ENCODE assay signal across 9 mouse cellular contexts in genomic region chr1:189989376-189989775, GRCm38 (mm10).
DNase-seq lines count a peak whose midpoint lies in the region; ATAC-seq and TF ChIP-seq lines count a peak whose summit lies in the region.
"Had no signal": no experiment of that assay in that cellular context is flagged by ENCODE, and none has a peak within 500 bp of the region (broad histone marks: within the 10 kb centered on the region; RNA-seq: fewer than 3 reads in every experiment).

No protein-coding gene starts in this region.

- ATAC-seq in hindbrain, embryonic 11.5 days (ENCODE audit: low FRiP score): no peak
- ATAC-seq in intestine, embryonic 16.5 days: no peak
- no peak for ATAC-seq in neural tube, embryonic 11.5 days (ENCODE audit: insufficient read depth, low FRiP score, low TSS enrichment)
- ATAC-seq: lung, postnatal 0 days had no signal

- WGBS in kidney, adult 2 months: 22% methylated on average over 14 of the region's 14 CpGs
- WGBS in hindbrain, embryonic 11.5 days: 40% methylated on average over 14 of the region's 14 CpGs
- 13% methylated on average over 14 of the region's 14 CpGs for WGBS in intestine, embryonic 16.5 days
- WGBS in neural tube, embryonic 11.5 days: 13% methylated on average over 14 of the region's 14 CpGs

- H3K27me3 ChIP-seq in kidney, adult 2 months (replicated peaks; ENCODE audit: control insufficient read depth, insufficient read depth, low read length): 0 out of 2 replicates have a peak, but pooled peaks cover 2% of the 10 kb centered on the region
- no peaks in the 10 kb centered on the region for H3K27me3 ChIP-seq in hindbrain, embryonic 11.5 days (ENCODE audit: control insufficient read depth, insufficient read depth, low read length)
- no peaks in the 10 kb centered on the region; the same call in 1 of the 2 replicates for H3K27me3 ChIP-seq in intestine, embryonic 16.5 days (replicated peaks; ENCODE audit: control insufficient read depth, insufficient read depth, low read length)
- H3K27me3 ChIP-seq in neural tube, embryonic 11.5 days (ENCODE audit: control insufficient read depth, insufficient read depth, low read length): no peaks in the 10 kb centered on the region

- no peak for TF ChIP-seq POLR2A in kidney, adult 2 months (IDR thresholded peaks at IDR 0.05; ENCODE audit: low read depth, low read length)

- no peaks in the 10 kb centered on the region for H3K4me1 ChIP-seq in kidney, adult 2 months (ENCODE audit: control insufficient read depth, insufficient read depth, low read length)
- no peaks in the 10 kb centered on the region; the same call in 1 of the 2 replicates for H3K4me1 ChIP-seq in hindbrain, embryonic 11.5 days (replicated peaks; ENCODE audit: control insufficient read depth, insufficient read depth, low read length)
- H3K4me1 ChIP-seq in intestine, embryonic 16.5 days (ENCODE audit: control insufficient read depth, insufficient read depth, low read length): peaks cover 20% of the 10 kb centered on the region
- H3K4me1 ChIP-seq in neural tube, embryonic 11.5 days (ENCODE audit: control insufficient read depth, insufficient read depth, low read length): peaks cover 3% of the 10 kb centered on the region

- peak; percentile 28 to 38 for DNase-seq in kidney, postnatal 4 days
- no peak for DNase-seq in kidney, adult 2 months
- peak; percentile 18 for DNase-seq in hindbrain, embryonic 11.5 days (ENCODE audit: low spot score)
- DNase-seq in neural tube, embryonic 11.5 days (ENCODE audit: low spot score): peak; percentile 42
- no peak for DNase-seq in cerebellum, adult 11 months
- DNase-seq in gastrocnemius, adult 8-10 months (ENCODE audit: low spot score in 2 of 2): no peak

- H3K27ac ChIP-seq in kidney, adult 2 months (ENCODE audit: insufficient read depth, low read depth, low read length): no peak overlapping the region
- H3K27ac ChIP-seq in hindbrain, embryonic 11.5 days (ENCODE audit: low read depth, low read length): no peak overlapping the region
- H3K27ac ChIP-seq in intestine, embryonic 16.5 days (ENCODE audit: low read length): no peak overlapping the region
- H3K27ac ChIP-seq in neural tube, embryonic 11.5 days (ENCODE audit: low read depth, low read length): no peak overlapping the region
- H3K27ac ChIP-seq: embryonic facial prominence, embryonic 12.5 days had no signal

- H3K9ac ChIP-seq in hindbrain, embryonic 11.5 days (ENCODE audit: low read depth, low read length): no peak overlapping the region
- no peak overlapping the region for H3K9ac ChIP-seq in intestine, embryonic 16.5 days (ENCODE audit: low read depth, low read length)
- no peak overlapping the region; the same call in 1 of the 2 replicates for H3K9ac ChIP-seq in neural tube, embryonic 11.5 days (ENCODE audit: low read length)
- H3K9ac ChIP-seq: embryonic facial prominence, embryonic 12.5 days had no signal

- TF ChIP-seq CTCF in kidney, adult 2 months (conservative IDR thresholded peaks at IDR 0.05; ENCODE audit: insufficient read depth, insufficient read length, low read depth, low read length): no peak

- H3K4me3 ChIP-seq in kidney, adult 2 months (ENCODE audit: insufficient read depth, low read depth, low read length): no peak overlapping the region
- no peak overlapping the region for H3K4me3 ChIP-seq in hindbrain, embryonic 11.5 days (ENCODE audit: low read depth, low read length)
- H3K4me3 ChIP-seq in intestine, embryonic 16.5 days (ENCODE audit: low read length): no peak overlapping the region
- no peak overlapping the region for H3K4me3 ChIP-seq in neural tube, embryonic 11.5 days (ENCODE audit: low read depth, low read length)
- H3K4me3 ChIP-seq: embryonic facial prominence, embryonic 12.5 days had no signal

- no peaks in the 10 kb centered on the region for H3K9me3 ChIP-seq in hindbrain, embryonic 11.5 days (ENCODE audit: control insufficient read depth, low read length)
- no peaks in the 10 kb centered on the region for H3K9me3 ChIP-seq in intestine, embryonic 16.5 days (ENCODE audit: control insufficient read depth, low read length)
- no peaks in the 10 kb centered on the region for H3K9me3 ChIP-seq in neural tube, embryonic 11.5 days (ENCODE audit: control insufficient read depth, low read length)
- H3K9me3 ChIP-seq: embryonic facial prominence, embryonic 12.5 days had no signal

- no peak overlapping the region for H3K4me2 ChIP-seq in hindbrain, embryonic 11.5 days (replicated peaks; ENCODE audit: low read depth, low read length)
- H3K4me2 ChIP-seq in intestine, embryonic 16.5 days (ENCODE audit: low read depth, low read length): 0 out of 2 replicates have a peak overlapping the region, but pooled peaks have one; percentile 9
- H3K4me2 ChIP-seq in neural tube, embryonic 11.5 days (ENCODE audit: low read depth): no peak overlapping the region
- H3K4me2 ChIP-seq: embryonic facial prominence, embryonic 12.5 days had no signal

- no peaks in the 10 kb centered on the region for H3K36me3 ChIP-seq in kidney, adult 2 months (ENCODE audit: control insufficient read depth, insufficient read depth, low read length)
- H3K36me3 ChIP-seq in hindbrain, embryonic 11.5 days (ENCODE audit: control insufficient read depth, insufficient read depth, low read length): no peaks in the 10 kb centered on the region
- no peaks in the 10 kb centered on the region for H3K36me3 ChIP-seq in intestine, embryonic 16.5 days (ENCODE audit: control insufficient read depth, insufficient read depth, low read length)
- H3K36me3 ChIP-seq in neural tube, embryonic 11.5 days (ENCODE audit: control insufficient read depth, insufficient read depth, low read length): no peaks in the 10 kb centered on the region
- H3K36me3 ChIP-seq: embryonic facial prominence, embryonic 12.5 days had no signal

Comparison
In these comparisons a context has a peak if more than half of its experiments do, and no peak if none do; other contexts are left out.
1. DNase-seq: peak in kidney, postnatal 4 days (2 of 2), hindbrain, embryonic 11.5 days (single experiment) and neural tube, embryonic 11.5 days (single experiment); none in kidney, adult 2 months (single experiment), cerebellum, adult 11 months (single experiment) and gastrocnemius, adult 8-10 months (0 of 2).